Mouse (Mus musculus) ovary, postnatal 14 days (tissue): ENCODE measurements at regions not wholly inside any gene's neighbourhood (a gene's known extent, or its start where the extent isn't known, plus 50 kb on each side); places are given as distances from the start of the nearest gene placed in this dataset.
"Not testable (repeated sequence)": the region's sequence is repeated elsewhere in the genome, so short reads cannot be mapped to it uniquely, and the experiment has no call there.

Source experiments
- DNase-seq: peaks from one replicate; pipeline ENCODE4 v3.0.0; 2022; ENCODE audit warnings: low spot score

- DNase-seq = no peak
These were observed 1786.1 kb downstream of the 9330182O14Rik start for GRCm38 (mm10) chr15:41920270-41920669.

DNA sequence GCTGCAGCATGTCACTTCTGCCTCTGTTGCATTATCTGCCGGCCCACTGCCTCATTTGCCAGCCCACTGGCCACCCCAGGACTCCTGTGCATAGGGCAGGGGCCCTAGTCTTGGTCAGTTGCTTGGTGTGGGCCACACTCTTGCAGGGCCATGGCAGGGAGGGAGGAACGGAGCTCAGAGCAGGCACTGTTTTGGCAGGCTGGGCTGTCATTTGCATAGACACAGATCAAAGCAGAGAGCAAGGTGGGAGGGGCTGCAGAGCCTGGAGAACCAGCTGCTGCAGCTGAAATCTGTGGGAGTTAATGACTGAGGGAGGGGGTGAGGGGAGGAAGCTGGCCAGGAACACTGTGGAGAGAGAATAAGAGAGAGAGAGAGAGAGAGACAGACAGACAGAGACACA is 1802.5 kb downstream of the 9330182O14Rik start:
- no peak for DNase-seq

DNA sequence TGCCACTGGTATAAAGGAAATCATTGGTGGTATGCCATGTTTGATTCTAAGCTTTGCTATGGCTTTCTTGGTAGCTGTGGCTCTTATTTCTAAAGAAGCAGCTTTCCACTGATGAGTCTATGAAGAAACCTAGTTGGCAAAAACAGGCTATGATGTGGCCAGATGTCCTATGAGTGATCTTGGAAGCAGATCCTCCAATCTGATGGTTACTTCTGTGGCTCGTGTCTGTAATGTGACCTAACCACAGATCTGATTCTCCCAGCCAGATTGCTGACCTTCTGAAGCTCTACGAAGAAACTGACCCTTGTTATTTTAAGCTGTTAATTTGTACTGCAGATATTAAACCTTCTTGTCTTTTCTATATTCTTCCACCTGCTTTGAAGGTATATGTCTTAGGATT is 1811.1 kb downstream of the 9330182O14Rik start:
- DNase-seq = no peak

GRCm38 (mm10) chr15:41947888-41948287 is 1813.7 kb downstream of the 9330182O14Rik start:
- DNase-seq = no peak

DNA sequence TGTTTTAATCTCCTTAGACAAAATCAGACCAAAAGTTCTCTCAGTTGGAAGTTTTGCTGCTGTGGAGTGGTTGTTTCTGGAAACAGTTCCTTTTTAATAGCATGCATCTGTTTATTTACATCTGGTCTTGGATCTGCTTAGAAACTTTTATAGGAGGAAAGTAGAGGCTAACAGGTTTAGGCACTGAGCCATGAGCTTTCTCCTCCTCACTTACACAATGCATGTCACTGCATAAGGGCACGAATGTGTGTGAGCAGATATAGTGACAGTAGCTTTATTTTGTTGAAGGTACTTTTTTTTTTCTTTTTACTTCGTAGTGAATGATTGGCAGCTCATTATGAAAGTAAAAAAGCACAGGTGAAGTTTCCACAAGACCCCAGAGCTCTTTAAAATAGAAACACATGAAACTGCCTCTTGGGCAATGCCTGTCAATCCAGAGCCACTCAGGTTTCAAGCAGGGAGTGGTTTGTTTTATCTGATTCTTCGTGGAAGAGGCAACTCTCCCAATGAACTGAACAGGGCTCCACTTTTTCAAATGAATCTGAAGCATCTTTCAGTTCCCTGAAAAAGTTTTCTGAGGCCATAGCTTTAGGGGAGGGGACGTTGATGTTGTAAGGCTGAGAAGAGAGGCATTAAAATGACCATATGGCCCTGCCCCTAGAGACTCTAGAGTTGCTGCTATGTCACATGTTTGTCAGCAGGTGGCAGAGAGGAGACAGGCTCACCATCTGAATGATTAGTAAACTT is 1814.4 kb downstream of the 9330182O14Rik start:
- no peak for DNase-seq

DNA sequence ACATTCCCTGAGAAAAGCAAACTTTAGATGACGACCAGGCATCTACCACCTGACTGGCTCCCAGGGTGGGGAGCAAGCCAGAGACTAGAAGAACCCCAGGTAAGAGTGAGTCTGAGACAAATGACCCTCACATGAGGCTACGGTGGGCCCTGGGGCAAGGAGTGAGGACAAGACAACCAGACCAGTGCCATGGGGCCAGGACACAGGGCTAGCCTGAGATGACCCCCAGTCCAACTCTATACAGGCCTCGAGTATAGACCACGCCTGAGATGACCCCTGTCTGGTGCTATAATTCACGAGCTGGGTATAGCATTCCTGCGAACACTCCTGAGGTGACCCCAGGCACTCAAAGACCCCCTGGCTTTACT is 1814.9 kb downstream of the 9330182O14Rik start:
- no peak for DNase-seq

GRCm38 (mm10) chr15:41951276-41951675 is 1817.1 kb downstream of the 9330182O14Rik start:
- no peak for DNase-seq

GRCm38 (mm10) chr15:41960597-41960996 is 1826.4 kb downstream of the 9330182O14Rik start:
- DNase-seq = no peak

GRCm38 (mm10) chr15:41970877-41971276 is 1836.7 kb downstream of the 9330182O14Rik start:
- no peak for DNase-seq

DNA sequence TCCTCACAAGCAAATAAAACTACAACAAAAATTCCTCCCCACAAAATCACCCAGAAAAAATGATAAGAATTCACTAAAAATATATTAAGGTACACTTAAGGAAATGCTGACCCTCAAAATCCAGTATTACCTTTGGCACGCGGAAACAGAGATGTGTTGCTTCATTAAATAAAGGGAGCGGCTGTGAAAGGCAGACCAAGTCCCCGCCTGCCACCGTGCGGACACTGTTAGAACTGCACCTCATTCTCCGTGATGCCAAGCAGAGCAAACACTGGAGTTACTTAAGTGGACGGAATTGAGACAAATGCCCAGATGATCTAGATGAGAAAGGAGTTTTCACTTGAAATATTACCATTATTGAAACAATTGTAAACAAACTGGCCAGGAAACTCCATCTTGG is 1839.1 kb downstream of the 9330182O14Rik start:
- DNase-seq = peak; percentile 90

DNA sequence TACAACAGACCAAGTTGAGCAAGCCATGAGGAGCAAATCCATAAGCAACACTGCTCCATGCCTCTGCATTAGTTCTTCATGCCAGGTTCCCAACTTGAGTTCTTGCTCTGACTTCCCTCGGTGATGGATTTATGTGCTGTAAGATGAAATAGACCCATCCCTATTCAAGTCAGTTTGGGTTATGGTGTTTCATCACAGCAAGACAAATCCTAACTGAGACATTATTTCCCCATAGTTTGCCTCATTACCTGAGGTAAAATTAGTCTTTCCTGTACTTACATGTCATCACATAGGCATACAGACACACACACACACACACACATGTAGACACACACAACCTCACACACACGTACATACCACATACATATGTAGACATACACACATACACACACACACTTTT is 1843.0 kb downstream of the 9330182O14Rik start:
- no peak for DNase-seq

DNA sequence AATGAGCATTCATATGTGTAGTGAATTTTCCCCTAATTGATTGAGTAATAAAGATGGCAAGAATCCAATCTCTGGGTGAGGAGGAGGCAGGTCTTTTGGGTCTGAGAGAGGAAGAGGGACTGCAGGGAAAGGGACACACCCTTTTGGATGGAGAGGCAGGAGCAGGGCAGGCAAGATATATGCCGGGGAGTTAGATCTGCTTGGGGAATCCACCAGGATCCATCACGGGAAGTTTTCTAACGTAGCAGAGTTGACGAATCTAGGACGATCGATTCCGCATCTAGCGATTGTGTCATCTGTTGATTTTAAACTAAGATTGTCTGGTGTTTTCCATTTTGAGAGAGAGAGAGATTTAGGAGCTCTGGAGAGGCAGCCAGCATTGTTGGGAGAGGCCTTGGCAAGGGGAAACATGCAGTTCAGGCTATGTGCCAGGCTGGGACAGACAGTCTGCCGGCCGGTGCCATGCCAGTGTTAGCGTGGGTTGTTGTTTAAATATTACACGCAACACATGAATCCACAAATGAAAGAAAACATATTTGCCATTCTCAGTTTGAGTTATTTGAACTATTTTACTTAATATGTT is 1843.6 kb downstream of the 9330182O14Rik start:
- no peak for DNase-seq

GRCm38 (mm10) chr15:41983261-41983660 is 1849.1 kb downstream of the 9330182O14Rik start:
- DNase-seq = no peak

GRCm38 (mm10) chr15:41984267-41984666 is 1850.1 kb downstream of the 9330182O14Rik start:
- DNase-seq = no peak

GRCm38 (mm10) chr15:41986264-41986663 is 1852.1 kb downstream of the 9330182O14Rik start:
- no peak for DNase-seq

DNA sequence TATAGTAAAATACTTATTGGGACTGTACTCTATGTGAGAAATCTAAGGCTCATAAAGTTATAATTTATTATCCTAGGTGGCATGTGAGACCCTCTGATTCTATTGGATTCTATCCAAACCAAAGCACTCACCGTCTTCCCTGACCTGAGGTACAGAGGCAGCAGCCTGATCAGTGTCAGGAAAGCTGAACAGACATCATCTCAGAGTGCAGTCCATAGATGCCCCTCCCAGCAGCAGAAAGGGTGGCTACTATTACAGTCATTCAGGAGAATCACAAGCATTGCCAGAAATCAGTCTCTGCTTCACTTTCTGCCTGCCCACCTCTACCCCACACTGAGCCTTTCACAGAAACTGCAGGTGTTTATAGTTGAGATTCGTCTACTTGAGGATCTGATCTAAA is 1854.9 kb downstream of the 9330182O14Rik start:
- no peak for DNase-seq

GRCm38 (mm10) chr15:41991816-41992215 is 1857.7 kb downstream of the 9330182O14Rik start:
- DNase-seq = no peak

- DNase-seq = not testable (repeated sequence)
These were observed 1898.1 kb downstream of the 9330182O14Rik start for GRCm38 (mm10) chr15:42032286-42032685.

GRCm38 (mm10) chr15:42047088-42047976 is 1913.2 kb downstream of the 9330182O14Rik start:
- no peak for DNase-seq

DNA sequence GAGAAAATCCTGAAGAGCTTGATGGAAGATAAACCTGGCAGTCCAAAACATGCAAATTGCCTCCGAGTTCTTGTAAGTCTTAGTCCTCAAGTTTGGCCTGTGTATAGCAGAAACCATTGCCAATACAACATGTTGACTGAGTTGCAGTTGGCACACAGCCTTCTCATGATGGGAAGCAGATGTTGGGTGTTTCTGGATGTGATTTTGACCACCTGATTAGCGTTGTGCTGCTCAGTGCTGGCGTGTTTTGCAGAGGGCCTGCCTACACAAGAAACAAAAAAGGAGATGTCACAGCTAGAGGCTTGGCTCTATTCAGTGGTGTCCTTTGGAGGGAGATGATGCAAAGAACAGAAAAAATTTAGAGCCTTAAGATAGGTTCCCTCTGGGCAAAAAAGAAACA is 1922.6 kb downstream of the 9330182O14Rik start:
- peak; percentile 16 for DNase-seq

DNA sequence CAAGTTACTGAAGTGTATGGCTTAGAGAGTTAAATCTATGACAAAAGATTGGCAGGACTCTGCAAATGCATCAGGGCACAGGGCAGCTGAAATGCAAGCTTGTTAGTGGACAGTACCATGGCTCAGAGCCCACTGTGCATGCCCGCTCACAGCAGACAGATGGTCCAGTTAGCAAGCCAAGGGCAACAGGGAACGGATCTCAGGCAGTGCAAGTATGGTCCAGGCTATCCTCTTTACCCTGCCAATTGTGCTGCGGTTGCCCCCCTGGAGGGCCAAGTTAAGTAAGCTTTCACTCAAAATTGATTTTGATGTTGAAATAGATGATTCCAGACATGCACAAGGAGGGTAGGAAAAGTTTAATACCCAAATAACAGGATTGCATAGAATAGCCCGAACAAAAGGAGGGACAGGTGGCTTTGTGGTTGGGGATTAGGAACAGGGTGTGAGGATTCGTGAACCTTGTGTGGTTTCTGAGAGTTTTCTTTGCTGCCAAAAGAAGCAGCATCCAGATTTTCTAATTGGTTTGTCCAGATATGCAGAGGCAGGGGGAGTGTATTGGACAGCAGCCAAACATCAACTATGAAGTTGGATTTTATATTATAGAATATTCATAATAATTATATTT is 1934.2 kb downstream of the 9330182O14Rik start:
- DNase-seq = no peak

GRCm38 (mm10) chr15:42069072-42069471 is 1934.9 kb downstream of the 9330182O14Rik start:
- no peak for DNase-seq
